Mouse (Mus musculus) lung, adult 2 months (tissue): ENCODE results near the gene Gal3st2.
"Not testable (repeated sequence)": the region's sequence is repeated elsewhere in the genome, so short reads cannot be mapped to it uniquely, and the experiment has no call there.

Source experiments
- CTCF ChIP-seq: fragments of 200-500 bp; IDR thresholded peaks from 2 replicates; pipeline ENCODE4 v1.5.1; 2011; ENCODE audit warnings: mild to moderate bottlenecking, low read length, control low read depth; ENCODE audit not compliant: insufficient read depth
- POLR2A ChIP-seq: fragments of 200-500 bp; IDR thresholded peaks from 2 replicates; pipeline ENCODE4 v1.6.1; 2011; ENCODE audit warnings: low read depth, mild to moderate bottlenecking, control low read depth, low read length, borderline replicate concordance; ENCODE audit errors: extremely low read depth

GRCm38 (mm10) chr1:93911877-93912276 is 50.8 kb downstream of the Gal3st2 start:
- not testable (repeated sequence) for TF ChIP-seq CTCF, POLR2A
